ENCODE assay signal across 11 mouse cellular contexts in genomic region chr19:56343869-56344563, GRCm38 (mm10). TPM values are rescaled to one million over a fixed set of nuclear protein-coding genes. Genes with fewer than 3 reads are reported as not detected.
DNase-seq lines count a peak whose midpoint lies in the region; ATAC-seq lines count a peak whose summit lies in the region.
"Had no signal": no experiment of that assay in that cellular context is flagged by ENCODE, and none has a peak within 500 bp of the region (broad histone marks: within the 10 kb centered on the region; RNA-seq: fewer than 3 reads in every experiment).

No protein-coding gene starts in this region.

- no peaks in the 10 kb centered on the region for H3K36me3 ChIP-seq in hindbrain, embryonic 12.5 days
- no peaks in the 10 kb centered on the region for H3K36me3 ChIP-seq in neural tube, embryonic 13.5 days
- no peaks in the 10 kb centered on the region for H3K36me3 ChIP-seq in intestine, embryonic 15.5 days

- peak; percentile 57 for ATAC-seq in hindbrain, embryonic 12.5 days (ENCODE audit: low FRiP score)
- 0 out of 2 replicates have a peak, but pooled peaks have one; percentile 29 for ATAC-seq in neural tube, embryonic 13.5 days (ENCODE audit: low read depth)
- ATAC-seq in intestine, embryonic 15.5 days = no peak

- peak; percentile 50 to 61 for DNase-seq in layer of hippocampus, adult 8-10 months (ENCODE audit: low spot score in 2 of 2)
- DNase-seq in layer of hippocampus, postnatal 14 days (ENCODE audit: low spot score in 2 of 2) = no peak
- DNase-seq in cerebellum, postnatal 10 days = peak; percentile 48 to 53
- DNase-seq in right cerebral cortex, postnatal 4 days = no peak
- no peak for DNase-seq in thymus, postnatal 4 days
- DNase-seq: gastrocnemius, postnatal 10 days; kidney, adult 9 months had no signal

- H3K4me2 ChIP-seq in hindbrain, embryonic 12.5 days (replicated peaks) = peak overlapping the region; percentile 31
- H3K4me2 ChIP-seq in neural tube, embryonic 13.5 days = peak overlapping the region; percentile 44
- H3K4me2 ChIP-seq in intestine, embryonic 15.5 days (replicated peaks) = no peak overlapping the region

- peak overlapping the region; percentile 24; the same call in 1 of the 2 replicates for H3K9ac ChIP-seq in hindbrain, embryonic 12.5 days
- H3K9ac ChIP-seq in neural tube, embryonic 13.5 days = peak overlapping the region; percentile 52
- H3K9ac ChIP-seq in intestine, embryonic 15.5 days = no peak overlapping the region
- H3K9ac ChIP-seq: liver, embryonic 14.5 days had no signal

- H3K4me3 ChIP-seq in hindbrain, embryonic 12.5 days = no peak overlapping the region
- H3K4me3 ChIP-seq in neural tube, embryonic 13.5 days = no peak overlapping the region
- no peak overlapping the region for H3K4me3 ChIP-seq in intestine, embryonic 15.5 days (replicated peaks)

- H3K27me3 ChIP-seq in hindbrain, embryonic 12.5 days = peaks cover 19% of the 10 kb centered on the region
- H3K27me3 ChIP-seq in neural tube, embryonic 13.5 days = 0 out of 2 replicates have a peak, but pooled peaks cover 2% of the 10 kb centered on the region
- no peaks in the 10 kb centered on the region; the same call in 1 of the 2 replicates for H3K27me3 ChIP-seq in intestine, embryonic 15.5 days (replicated peaks)

- no peak overlapping the region for H3K27ac ChIP-seq in hindbrain, embryonic 12.5 days
- H3K27ac ChIP-seq in neural tube, embryonic 13.5 days (replicated peaks) = peak overlapping the region; percentile 38; the same call in 1 of the 2 replicates
- no peak overlapping the region for H3K27ac ChIP-seq in intestine, embryonic 15.5 days
- H3K27ac ChIP-seq: liver, embryonic 14.5 days had no signal

- no peaks in the 10 kb centered on the region for H3K9me3 ChIP-seq in hindbrain, embryonic 12.5 days (replicated peaks)
- H3K9me3 ChIP-seq in neural tube, embryonic 13.5 days = no peaks in the 10 kb centered on the region
- no peaks in the 10 kb centered on the region for H3K9me3 ChIP-seq in intestine, embryonic 15.5 days

- peaks cover 10% of the 10 kb centered on the region for H3K4me1 ChIP-seq in hindbrain, embryonic 12.5 days
- peaks cover 14% of the 10 kb centered on the region for H3K4me1 ChIP-seq in neural tube, embryonic 13.5 days (replicated peaks)
- no peaks in the 10 kb centered on the region for H3K4me1 ChIP-seq in intestine, embryonic 15.5 days (replicated peaks)

- 32% methylated on average over 26 of the region's 26 CpGs for WGBS in hindbrain, embryonic 12.5 days
- WGBS in neural tube, embryonic 13.5 days = 18% methylated on average over 26 of the region's 26 CpGs
- 70% methylated on average over 26 of the region's 26 CpGs for WGBS in intestine, embryonic 15.5 days

RNA-seq across cellular contexts. Expression of gene Nrap, which starts 45.8 kb away (rescaled TPM):
- total RNA-seq in layer of hippocampus, adult 8-10 months (2022) = under 1 TPM; 0.12 to 0.25 (median 0.23) TPM
- under 1 TPM; 0.14 to 0.25 TPM for total RNA-seq in layer of hippocampus, postnatal 14 days (2021)
- polyA plus RNA-seq in hindbrain, embryonic 12.5 days (2016; fragmentation: Nextera tagmentation; extraction: Ambion mirVana) = 0.21 and 0.28 TPM in 2 replicates
- polyA plus RNA-seq in neural tube, embryonic 13.5 days (2015; fragmentation: Nextera tagmentation; extraction: Ambion mirVana) = 0.32 and 0.40 TPM in 2 replicates
- 0.20 and 0.32 TPM in 2 replicates for polyA plus RNA-seq in intestine, embryonic 15.5 days (2015; fragmentation: Nextera tagmentation; extraction: Ambion mirVana)

RNA-seq across cellular contexts. Expression of gene Casp7, which starts 52.9 kb away (rescaled TPM):
- 1 to 10 TPM; 2.0 to 5.0 (median 3.6) TPM for total RNA-seq in layer of hippocampus, adult 8-10 months (2022)
- 1 to 10 TPM; 5.1 to 6.3 TPM for total RNA-seq in layer of hippocampus, postnatal 14 days (2021)
- polyA plus RNA-seq in hindbrain, embryonic 12.5 days (2016; fragmentation: Nextera tagmentation; extraction: Ambion mirVana) = 16.7 and 20.1 TPM in 2 replicates
- polyA plus RNA-seq in neural tube, embryonic 13.5 days (2015; fragmentation: Nextera tagmentation; extraction: Ambion mirVana) = 13.8 and 15.7 TPM in 2 replicates
- 35.5 and 37.1 TPM in 2 replicates for polyA plus RNA-seq in intestine, embryonic 15.5 days (2015; fragmentation: Nextera tagmentation; extraction: Ambion mirVana)

RNA-seq across cellular contexts. Expression of gene Habp2, which starts 57.1 kb away (rescaled TPM):
- not detected for total RNA-seq in layer of hippocampus, adult 8-10 months (2022)
- not detected for total RNA-seq in layer of hippocampus, postnatal 14 days (2021)
- polyA plus RNA-seq in hindbrain, embryonic 12.5 days (2016; fragmentation: Nextera tagmentation; extraction: Ambion mirVana) = 0.08 TPM in 1 of 2 replicates, not detected in the other
- 0.07 TPM in 1 of 2 replicates, not detected in the other for polyA plus RNA-seq in neural tube, embryonic 13.5 days (2015; fragmentation: Nextera tagmentation; extraction: Ambion mirVana)
- 15.2 and 19.6 TPM in 2 replicates for polyA plus RNA-seq in intestine, embryonic 15.5 days (2015; fragmentation: Nextera tagmentation; extraction: Ambion mirVana)

Comparison
In these comparisons a context has a peak if more than half of its experiments do, and no peak if none do; other contexts are left out.
1. DNase-seq: peak in layer of hippocampus, adult 8-10 months (2 of 2) and cerebellum, postnatal 10 days (2 of 2); none in layer of hippocampus, postnatal 14 days (0 of 2), right cerebral cortex, postnatal 4 days (single experiment) and thymus, postnatal 4 days (single experiment).
2. RNA of gene Habp2, which starts 57.1 kb away (polyA plus RNA-seq): 15.2 to 19.6 TPM in intestine, embryonic 15.5 days; 0.08 TPM in hindbrain, embryonic 12.5 days and 0.07 TPM in neural tube, embryonic 13.5 days; every median in the first group is over 10 times any median in the second.